Mouse (Mus musculus) hindbrain, postnatal 0 days (tissue): Measurements from ENCODE around the gene Atrx. TPM values are rescaled to one million over a fixed set of nuclear protein-coding genes. Genes with fewer than 3 reads are reported as not detected.
A peak's percentile ranks its signal among the peaks of the same experiment; 100 is the strongest.
"Not testable (repeated sequence)": the region's sequence is repeated elsewhere in the genome, so short reads cannot be mapped to it uniquely, and the experiment has no call there.

ENCODE experiments used
- ATAC-seq: fragments of 200-750 bp; cut with Nextera tagmentation; 2 replicates; pipeline ENCODE4 v1.8.0; 2017; ENCODE audit warnings: mild to moderate bottlenecking, moderate TSS enrichment, moderate library complexity
- DNase-seq: peaks from one replicate; pipeline ENCODE4 v3.0.0-alpha.2; 2015; ENCODE audit warnings: low spot score
- H3K27ac ChIP-seq: fragments of 300-500 bp; sonication (generic); 2 replicates; pipeline ENCODE4 v1.5.1; 2014; ENCODE audit warnings: mild to moderate bottlenecking
- H3K27me3 ChIP-seq: fragments of 300-500 bp; sonication (generic); 2 replicates; pipeline ENCODE4 v1.6.1; 2014; ENCODE audit warnings: low read length, mixed read lengths; ENCODE audit not compliant: insufficient read depth
- H3K36me3 ChIP-seq: fragments of 300-500 bp; sonication (generic); 2 replicates; pipeline ENCODE4 v1.6.1; 2014; ENCODE audit warnings: low read length, mixed read lengths; ENCODE audit not compliant: insufficient read depth
- H3K4me1 ChIP-seq: fragments of 300-500 bp; sonication (generic); 2 replicates; pipeline ENCODE4 v1.6.1; 2014; ENCODE audit warnings: antibody characterized with exemption, low read length, mixed read lengths; ENCODE audit not compliant: insufficient read depth
- H3K4me2 ChIP-seq: fragments of 300-500 bp; sonication (generic); 2 replicates; pipeline ENCODE4 v1.6.1; 2014; ENCODE audit warnings: low read depth, mild to moderate bottlenecking, low read length, moderate library complexity, mixed read lengths
- H3K4me3 ChIP-seq: fragments of 300-500 bp; sonication (generic); 2 replicates; pipeline ENCODE4 v1.5.1; 2014; ENCODE audit warnings: low read length
- H3K9ac ChIP-seq: fragments of 300-500 bp; sonication (generic); replicated peaks from 2 replicates; pipeline ENCODE4 v1.6.1; 2014; ENCODE audit warnings: mild to moderate bottlenecking, low read length, moderate library complexity, mixed read lengths
- H3K9me3 ChIP-seq: fragments of 300-500 bp; sonication (generic); 2 replicates; pipeline ENCODE4 v1.6.1; 2016; ENCODE audit warnings: low read length, mixed read lengths
- CTCF ChIP-seq: IDR thresholded peaks from 2 replicates; pipeline ENCODE4 v1.5.1; 2016; ENCODE audit warnings: antibody characterized with exemption, control low read depth, low read depth
- WGBS: fragments of 180-500 bp; shearing (Covaris S2); extraction: QIAGEN DNeasy Blood & Tissue Kit; methylation state at CpG from one replicate; pipeline ENCODE4 v1.1.7; 2014; 5-methylcytosine and 5-hydroxymethylcytosine counted together
- polyA plus RNA-seq: library from polyadenylated mRNA; unstranded; fragments of >200 nt; fragmentation: Nextera tagmentation; extraction: Ambion mirVana; gene quantifications from 2 replicates; pipeline ENCODE4 v1.2.1, GENCODE M21; 2015
- total RNA-seq: library from RNA; depleted of rRNA; stranded (reverse); fragments of >200 nt; gene quantifications from 2 replicates; pipeline ENCODE4 v1.2.3, GENCODE M21; 2014; rRNA removed

Atrx gene
- 221 and 295 TPM in 2 replicates for total RNA-seq
- polyA plus RNA-seq, result 205 and 209 TPM in 2 replicates

DNA sequence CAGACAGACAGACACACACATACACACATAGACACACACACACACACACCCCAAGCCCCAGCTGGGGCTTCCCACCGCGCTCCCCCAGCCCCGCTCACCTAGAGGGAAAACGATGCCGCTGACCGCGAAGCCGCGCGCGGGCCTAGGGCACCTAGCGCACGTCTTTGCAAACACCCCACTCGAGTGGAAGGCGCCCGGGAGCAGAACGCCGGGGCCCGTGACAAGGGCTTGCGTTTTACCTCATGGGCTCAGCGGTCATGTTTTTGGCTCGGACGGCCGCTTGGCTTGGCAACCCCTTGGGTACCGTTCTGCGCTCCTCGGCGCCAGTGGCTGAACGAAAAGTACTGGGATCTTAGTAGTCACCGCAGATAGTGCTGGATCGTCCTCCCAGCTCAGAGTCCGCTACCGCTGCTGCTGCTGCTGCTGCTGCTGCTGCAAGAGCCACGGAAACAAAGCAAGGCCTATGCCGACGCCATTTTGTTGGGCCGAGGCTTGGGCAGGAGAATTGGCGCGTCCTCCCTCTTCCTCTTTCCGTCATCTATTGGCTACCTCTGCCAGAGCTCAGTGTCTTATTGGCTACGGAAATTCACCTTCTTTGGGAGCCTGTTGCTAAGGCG lies at the start of gene Atrx:
Atrx (minus strand) TSS at position 543 of the 617 bp plus-strand sequence.
- H3K27ac ChIP-seq, result peak within 1 kb of the TSS; percentile 96

DNA sequence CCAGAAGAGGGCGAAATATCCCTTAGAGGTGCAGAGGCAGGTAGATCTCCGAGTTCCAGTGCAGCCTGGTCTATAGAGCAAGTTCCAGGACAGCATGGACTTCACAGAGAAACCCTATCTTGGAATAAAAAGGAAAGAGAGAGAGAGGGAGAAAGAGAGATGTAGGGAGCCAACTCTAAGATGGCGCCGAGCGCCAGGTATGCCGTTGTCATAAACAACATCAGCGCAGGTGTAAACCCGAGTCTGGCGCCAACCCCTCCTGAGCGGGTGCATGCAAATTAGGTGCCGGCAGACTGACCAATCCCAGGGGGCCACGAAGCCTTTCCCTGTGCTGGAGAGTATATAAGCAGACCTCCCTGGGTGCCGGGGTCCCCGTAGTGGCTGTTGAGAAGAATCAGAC lies 27.9 kb upstream of the Atrx start:
- not testable (repeated sequence) for H3K36me3 ChIP-seq, H3K27ac ChIP-seq, H3K9me3 ChIP-seq, H3K4me3 ChIP-seq, ATAC-seq, DNase-seq, H3K27me3 ChIP-seq, H3K9ac ChIP-seq, H3K4me1 ChIP-seq, H3K4me2 ChIP-seq
- WGBS, result 81% methylated on average over 14 of the region's 14 CpGs

More for the DNA sequence above, at the start of gene Atrx:
- Histone ChIP-seq H3K4me3 (peak within 1 kb of the TSS; percentile 63), H3K27me3 (no peaks in the 10 kb centered on the region), H3K4me1 (no peaks in the 10 kb centered on the region), H3K9ac (peak within 1 kb of the TSS; percentile 92), H3K36me3 (no peaks in the 10 kb centered on the region), H3K4me2 (peak within 1 kb of the TSS; percentile 56), H3K9me3 (no peaks in the 10 kb centered on the region)
- peak; percentile 88 for DNase-seq
- WGBS, result 33% methylated on average over 28 of the region's 42 CpGs
- peak; percentile 95 for ATAC-seq
- no peak for TF ChIP-seq CTCF

DNA sequence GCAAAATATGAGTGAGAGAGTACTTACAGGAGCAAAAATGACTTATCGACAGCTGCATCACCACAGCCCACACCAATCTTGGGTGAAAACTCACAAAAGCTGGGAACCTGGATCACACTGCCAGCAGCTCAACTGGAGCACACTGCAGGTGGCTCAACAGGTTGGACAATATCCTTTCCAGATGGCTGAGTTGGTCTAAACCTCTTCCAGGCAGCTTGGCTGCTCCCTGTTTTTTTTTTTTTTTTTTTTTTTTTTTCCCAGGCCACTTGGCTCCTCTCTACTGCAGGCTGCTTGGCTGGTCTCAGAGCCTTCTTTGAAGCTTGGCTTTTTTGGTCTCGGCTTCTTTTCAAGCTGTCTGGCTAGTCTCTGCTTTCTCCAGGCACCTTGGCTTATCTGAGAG lies 24.8 kb upstream of the Atrx start:
- TF ChIP-seq CTCF, result no peak
- H3K9ac ChIP-seq, result no peak overlapping the region
- 95% methylated on average over 2 of the region's 2 CpGs for WGBS
- H3K9me3 ChIP-seq, result no peaks in the 10 kb centered on the region
- no peak overlapping the region for H3K27ac ChIP-seq
- H3K36me3 ChIP-seq, result no peaks in the 10 kb centered on the region
- ATAC-seq (no peak), DNase-seq (no peak)
- H3K27me3 ChIP-seq, result no peaks in the 10 kb centered on the region
- H3K4me1 ChIP-seq, result no peaks in the 10 kb centered on the region
- no peak overlapping the region for H3K4me3 ChIP-seq
- H3K4me2 ChIP-seq, result no peak overlapping the region

DNA sequence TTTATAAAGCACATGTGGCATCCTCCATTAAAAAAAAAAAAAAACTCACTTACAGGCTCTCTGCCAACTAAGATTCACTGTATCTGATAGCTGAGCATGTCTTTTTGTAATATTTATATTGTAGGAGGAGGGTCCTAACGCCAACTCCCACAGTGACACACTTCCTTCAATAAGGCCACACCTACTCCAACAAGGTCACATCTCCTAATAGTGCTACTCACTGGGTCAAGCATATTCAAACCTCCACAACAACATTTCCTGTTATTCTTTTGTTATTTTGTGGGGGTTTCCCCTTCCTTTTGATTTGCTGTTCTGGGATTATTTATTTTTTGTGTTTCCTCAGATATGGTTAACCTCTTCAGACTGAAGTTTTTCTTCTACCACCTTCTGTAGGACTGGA lies 17.2 kb upstream of the Atrx start:
- H3K27me3 ChIP-seq, result no peaks in the 10 kb centered on the region
- H3K4me3 ChIP-seq, result no peak overlapping the region
- no peak overlapping the region for H3K4me2 ChIP-seq
- ATAC-seq (no peak), DNase-seq (no peak)
- no peaks in the 10 kb centered on the region for H3K4me1 ChIP-seq
- WGBS, result 48% methylated on average over 1 of the region's 1 CpGs
- TF ChIP-seq CTCF, result no peak
- no peak overlapping the region for H3K27ac ChIP-seq
- no peak overlapping the region for H3K9ac ChIP-seq
- H3K9me3 ChIP-seq, result no peaks in the 10 kb centered on the region
- no peaks in the 10 kb centered on the region for H3K36me3 ChIP-seq

DNA sequence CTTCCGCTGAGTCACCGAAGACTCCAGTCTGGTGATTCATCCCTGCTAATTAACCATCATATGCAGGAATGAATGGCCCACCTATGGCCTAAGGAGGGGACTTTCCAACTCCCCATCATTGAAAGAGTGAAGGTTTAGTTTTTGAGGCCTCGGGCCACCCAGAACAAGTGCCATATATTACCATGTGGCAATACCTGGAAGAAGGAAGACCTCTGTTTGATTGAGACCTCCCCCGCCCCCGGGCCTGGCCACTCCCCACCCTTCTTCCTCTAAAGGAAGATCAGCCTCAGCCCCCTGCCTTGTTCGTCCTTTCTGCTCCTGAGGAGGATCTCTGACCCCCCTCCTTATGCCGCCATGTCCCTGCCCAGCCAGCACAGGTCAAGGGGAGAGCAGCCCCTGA lies 10.0 kb upstream of the Atrx start:
- Histone ChIP-seq H3K27me3 (no peaks in the 10 kb centered on the region), H3K4me3 (no peak overlapping the region), H3K36me3 (no peaks in the 10 kb centered on the region), H3K27ac (no peak overlapping the region), H3K4me2 (no peak overlapping the region), H3K9ac (no peak overlapping the region), H3K9me3 (no peaks in the 10 kb centered on the region), H3K4me1 (no peaks in the 10 kb centered on the region)
- DNase-seq (no peak), ATAC-seq (no peak)
- 95% methylated on average over 7 of the region's 7 CpGs for WGBS
- no peak for TF ChIP-seq CTCF

DNA sequence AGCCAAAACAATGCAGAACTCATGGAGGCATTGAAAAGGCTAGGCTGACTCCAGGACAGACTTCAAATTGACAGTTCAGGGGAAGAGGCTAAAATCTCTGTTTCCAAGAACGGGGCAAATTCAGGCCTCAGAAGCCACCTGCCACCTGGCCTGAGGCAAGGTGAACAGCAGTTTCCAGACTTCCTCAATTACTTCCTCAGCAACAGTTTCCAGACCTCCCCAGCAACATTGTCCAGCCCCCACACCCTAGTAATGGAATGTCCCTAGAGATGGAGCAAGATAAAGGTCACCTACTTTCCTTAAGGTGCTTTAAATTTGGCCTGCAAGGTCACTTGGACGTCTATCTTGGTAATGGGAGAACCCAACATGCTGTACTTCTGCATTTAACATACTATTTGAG lies 8.5 kb upstream of the Atrx start:
- ATAC-seq (no peak), DNase-seq (no peak)
- Histone ChIP-seq H3K9ac (no peak overlapping the region), H3K4me1 (no peaks in the 10 kb centered on the region), H3K4me3 (no peak overlapping the region), H3K36me3 (no peaks in the 10 kb centered on the region), H3K27me3 (no peaks in the 10 kb centered on the region), H3K27ac (no peak overlapping the region), H3K4me2 (no peak overlapping the region), H3K9me3 (no peaks in the 10 kb centered on the region)
- WGBS, result 79% methylated on average over 2 of the region's 2 CpGs
- no peak for TF ChIP-seq CTCF

DNA sequence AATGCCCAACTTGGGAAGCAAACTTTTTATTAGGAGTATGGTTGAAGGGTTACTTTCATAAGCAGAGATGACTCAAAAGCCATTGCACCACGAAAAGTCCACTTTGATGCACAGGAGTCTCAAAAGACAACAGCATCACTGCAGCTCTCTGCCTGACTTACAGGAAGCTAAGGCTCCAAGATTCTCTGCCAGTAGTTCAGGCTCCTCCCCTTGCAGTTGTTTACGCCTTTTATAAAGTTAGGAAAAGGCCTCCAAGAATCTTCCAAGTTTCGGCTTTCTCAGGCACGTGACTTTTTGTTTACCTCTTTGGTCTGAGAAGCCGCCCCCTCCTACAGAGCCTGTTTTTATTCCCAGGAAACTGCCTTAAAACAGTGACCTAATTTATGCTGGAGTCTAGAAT lies 5.1 kb upstream of the Atrx start:
- no peaks in the 10 kb centered on the region for H3K27me3 ChIP-seq
- H3K9ac ChIP-seq, result no peak overlapping the region
- DNase-seq (no peak), ATAC-seq (no peak)
- no peak overlapping the region for H3K4me2 ChIP-seq
- TF ChIP-seq CTCF, result no peak
- H3K27ac ChIP-seq, result no peak overlapping the region
- H3K4me3 ChIP-seq, result no peak overlapping the region
- 70% methylated on average over 5 of the region's 5 CpGs for WGBS
- no peaks in the 10 kb centered on the region for H3K9me3 ChIP-seq
- H3K36me3 ChIP-seq, result no peaks in the 10 kb centered on the region
- H3K4me1 ChIP-seq, result no peaks in the 10 kb centered on the region
